Mouse (Mus musculus): ENCODE data around the gene Myh2.

The Myh2 gene

GRCm38 (mm10) chr11:67153123-67153522 is 17.7 kb upstream of the Myh2 start:
- no peak for DNase-seq

- DNase-seq: no peak
These were observed 17.0 kb upstream of the Myh2 start for GRCm38 (mm10) chr11:67153843-67154242.

- DNase-seq: no peak
These were observed 15.2 kb upstream of the Myh2 start for GRCm38 (mm10) chr11:67155650-67156049.

- no peak for DNase-seq
These were observed 10.7 kb upstream of the Myh2 start for GRCm38 (mm10) chr11:67160131-67160530.

GRCm38 (mm10) chr11:67163701-67164100 is 7.1 kb upstream of the Myh2 start:
- DNase-seq: no peak

GRCm38 (mm10) chr11:67164851-67165250 is 6.0 kb upstream of the Myh2 start:
- DNase-seq: no peak

GRCm38 (mm10) chr11:67169301-67169700 is 1.5 kb upstream of the Myh2 start:
- no peak for DNase-seq

- no peak for DNase-seq
These were observed 1.6 kb downstream of the Myh2 start for GRCm38 (mm10) chr11:67172439-67172838.

- DNase-seq: no peak
These were observed 5.5 kb downstream of the Myh2 start for GRCm38 (mm10) chr11:67176376-67176775.

GRCm38 (mm10) chr11:67190316-67190715 is 19.5 kb downstream of the Myh2 start:
- no peak for DNase-seq

- no peak for DNase-seq
These were observed 20.0 kb downstream of the Myh2 start for GRCm38 (mm10) chr11:67190814-67191213.

- no peak for DNase-seq
These were observed 20.7 kb downstream of the Myh2 start for GRCm38 (mm10) chr11:67191496-67191895.

GRCm38 (mm10) chr11:67199321-67199720 is 28.5 kb downstream of the Myh2 start:
- DNase-seq: no peak

GRCm38 (mm10) chr11:67199752-67200151 is 28.9 kb downstream of the Myh2 start, which contains the start of gene Myh1:
Gene Myh1, plus strand, starts transcription at chr11:67200052.
- DNase-seq: no peak

- DNase-seq: no peak
These were observed 33.9 kb downstream of the Myh2 start for GRCm38 (mm10) chr11:67204766-67205165.

- DNase-seq: no peak
These were observed 51.0 kb downstream of the Myh2 start for GRCm38 (mm10) chr11:67221803-67222202.

- no peak for DNase-seq
These were observed 53.6 kb downstream of the Myh2 start for GRCm38 (mm10) chr11:67224466-67224865.

GRCm38 (mm10) chr11:67228731-67229130 is 57.9 kb downstream of the Myh2 start:
- DNase-seq: no peak

GRCm38 (mm10) chr11:67229166-67229565 is 58.3 kb downstream of the Myh2 start:
- no peak for DNase-seq

GRCm38 (mm10) chr11:67229946-67230345 is 59.1 kb downstream of the Myh2 start:
- no peak for DNase-seq

- no peak for DNase-seq
These were observed 65.0 kb downstream of the Myh2 start for GRCm38 (mm10) chr11:67235639-67236358.

GRCm38 (mm10) chr11:67236799-67237198 is 66.0 kb downstream of the Myh2 start:
- DNase-seq: no peak

GRCm38 (mm10) chr11:67237481-67238079 is 66.8 kb downstream of the Myh2 start, which contains the start of gene Myh4:
Gene Myh4, plus strand, starts transcription at chr11:67238029.
- DNase-seq: no peak

- no peak for DNase-seq
These were observed 70.2 kb downstream of the Myh2 start for GRCm38 (mm10) chr11:67241051-67241450.
